25 mouse cellular contexts compared by ENCODE assay signal in the genomic region with DNA sequence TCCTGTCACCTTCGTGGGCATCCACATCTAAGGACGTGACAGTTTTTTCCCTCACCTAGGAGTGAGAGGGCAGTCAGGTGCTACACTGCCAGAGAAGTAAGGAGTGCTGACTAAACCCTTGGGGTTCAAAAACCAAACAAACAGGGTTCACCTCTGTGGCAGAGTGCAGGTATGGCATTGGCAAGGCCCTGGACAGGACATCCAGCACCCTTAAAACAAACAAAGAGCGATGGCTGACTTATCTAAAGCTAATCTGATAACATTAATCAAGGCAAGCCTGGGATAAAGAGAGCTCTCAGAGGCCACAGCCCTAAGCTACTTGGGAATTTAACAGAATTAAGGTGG.
DNase-seq lines count a peak whose midpoint lies in the region; ATAC-seq and TF ChIP-seq lines count a peak whose summit lies in the region.
"Had no signal": no experiment of that assay in that cellular context is flagged by ENCODE, and none has a peak within 500 bp of the region (broad histone marks: within the 10 kb centered on the region; RNA-seq: fewer than 3 reads in every experiment).

No protein-coding gene starts in this region.

- H3K36me3 ChIP-seq in liver, adult 2 months (ENCODE audit: control insufficient read depth, insufficient read depth, low read length): no peaks in the 10 kb centered on the region
- no peaks in the 10 kb centered on the region for H3K36me3 ChIP-seq in liver, embryonic 12.5 days
- no peaks in the 10 kb centered on the region for H3K36me3 ChIP-seq in lung, embryonic 15.5 days
- H3K36me3 ChIP-seq: embryonic facial prominence, embryonic 12.5 days; embryonic facial prominence, embryonic 15.5 days; heart, embryonic 13.5 days; hindbrain, embryonic 12.5 days; hindbrain, embryonic 15.5 days had no signal

- H3K9ac ChIP-seq in liver, adult 2 months (ENCODE audit: low read depth, low read length): no peak overlapping the region; the same call in 1 of the 2 replicates
- H3K9ac ChIP-seq in liver, embryonic 12.5 days: no peak overlapping the region
- H3K9ac ChIP-seq in lung, embryonic 15.5 days: no peak overlapping the region
- H3K9ac ChIP-seq: embryonic facial prominence, embryonic 12.5 days; embryonic facial prominence, embryonic 15.5 days; forebrain, postnatal 0 days; heart, embryonic 13.5 days; hindbrain, embryonic 12.5 days; hindbrain, embryonic 15.5 days had no signal

- peak; percentile 92 for DNase-seq in liver, adult 2 months (ENCODE audit: extremely low read depth, low read depth, low spot score)
- DNase-seq in lung, postnatal 14 days: no peak
- DNase-seq in lung, postnatal 36 days: peak; percentile 45
- DNase-seq in lung, postnatal 4 days: no peak
- DNase-seq: adrenal gland, adult 2 months; adrenal gland, postnatal 14 days; cerebellum, adult 11 months; cerebellum, adult 2 months; cerebellum, adult 9-11 months; cerebellum, postnatal 25 days; forebrain, postnatal 0 days; gastrocnemius, adult 2 months; gastrocnemius, postnatal 14 days; heart, adult 11 months; heart, postnatal 14 days; heart, postnatal 4 days had no signal

- H3K79me2 ChIP-seq in liver, adult 2 months (ENCODE audit: control insufficient read depth, insufficient read depth, low read length): no peaks in the 10 kb centered on the region

- no peak for TF ChIP-seq POLR2A in liver, adult 2 months (IDR thresholded peaks at IDR 0.05; ENCODE audit: extremely low read depth, insufficient read depth, low read length)

- ATAC-seq in liver, embryonic 12.5 days: no peak
- no peak for ATAC-seq in lung, embryonic 15.5 days (ENCODE audit: borderline replicate concordance, extremely low read depth, low FRiP score, low TSS enrichment)
- ATAC-seq: CD4-positive, CD25-positive, alpha-beta regulatory T cell, adult 4 months; forebrain, embryonic 14.5 days; forebrain, postnatal 0 days had no signal

- peak overlapping the region; percentile 82 for H3K27ac ChIP-seq in liver, adult 2 months (replicated peaks; ENCODE audit: insufficient read depth, low read depth, low read length)
- no peak overlapping the region for H3K27ac ChIP-seq in liver, embryonic 12.5 days
- peak overlapping the region; percentile 92 for H3K27ac ChIP-seq in lung, embryonic 15.5 days
- H3K27ac ChIP-seq: embryonic facial prominence, embryonic 12.5 days; embryonic facial prominence, embryonic 15.5 days; gastrocnemius, adult 2 months; heart, embryonic 13.5 days; hindbrain, embryonic 12.5 days; hindbrain, embryonic 15.5 days had no signal

- no peaks in the 10 kb centered on the region for H3K9me3 ChIP-seq in liver, embryonic 12.5 days (replicated peaks)
- no peaks in the 10 kb centered on the region for H3K9me3 ChIP-seq in lung, embryonic 15.5 days
- H3K9me3 ChIP-seq: embryonic facial prominence, embryonic 12.5 days; embryonic facial prominence, embryonic 15.5 days; hindbrain, embryonic 12.5 days; hindbrain, embryonic 15.5 days had no signal

- TF ChIP-seq CTCF in liver, adult 2 months (IDR thresholded peaks at IDR 0.05; ENCODE audit: low read depth, low read length): no peak

- no peaks in the 10 kb centered on the region for H3K27me3 ChIP-seq in liver, adult 2 months (ENCODE audit: control insufficient read depth, insufficient read depth, low read length)
- no peaks in the 10 kb centered on the region for H3K27me3 ChIP-seq in liver, embryonic 12.5 days (replicated peaks)
- no peaks in the 10 kb centered on the region for H3K27me3 ChIP-seq in lung, embryonic 15.5 days
- H3K27me3 ChIP-seq: embryonic facial prominence, embryonic 12.5 days; embryonic facial prominence, embryonic 15.5 days; hindbrain, embryonic 12.5 days; hindbrain, embryonic 15.5 days had no signal

- peaks cover 21% of the 10 kb centered on the region for H3K4me1 ChIP-seq in liver, adult 2 months (ENCODE audit: control insufficient read depth, insufficient read depth, low read length)
- H3K4me1 ChIP-seq in liver, embryonic 12.5 days: peaks cover 14% of the 10 kb centered on the region; the same call in 1 of the 2 replicates
- peaks cover 56% of the 10 kb centered on the region for H3K4me1 ChIP-seq in lung, embryonic 15.5 days

- H3K4me2 ChIP-seq in liver, embryonic 12.5 days: no peak overlapping the region
- 0 out of 2 replicates have a peak overlapping the region, but pooled peaks have one; percentile 26 for H3K4me2 ChIP-seq in lung, embryonic 15.5 days
- H3K4me2 ChIP-seq: embryonic facial prominence, embryonic 12.5 days; embryonic facial prominence, embryonic 15.5 days; heart, embryonic 13.5 days; hindbrain, embryonic 12.5 days; hindbrain, embryonic 15.5 days had no signal

- WGBS in liver, adult 2 months: 26% methylated on average over 3 of the region's 3 CpGs
- 80% methylated on average over 3 of the region's 3 CpGs for WGBS in liver, embryonic 12.5 days (ENCODE audit: insufficient replicate concordance)
- 45% methylated on average over 3 of the region's 3 CpGs for WGBS in lung, embryonic 15.5 days

- H3K4me3 ChIP-seq in liver, adult 2 months (ENCODE audit: insufficient read depth, low read depth, low read length): no peak overlapping the region
- H3K4me3 ChIP-seq in liver, embryonic 12.5 days: no peak overlapping the region
- no peak overlapping the region for H3K4me3 ChIP-seq in lung, embryonic 15.5 days
- H3K4me3 ChIP-seq: embryonic facial prominence, embryonic 12.5 days; embryonic facial prominence, embryonic 15.5 days; gastrocnemius, adult 2 months; heart, embryonic 13.5 days; hindbrain, embryonic 12.5 days; hindbrain, embryonic 15.5 days had no signal

Comparison
In these comparisons a context has a peak if more than half of its experiments do, and no peak if none do; other contexts are left out.
1. DNase-seq: peak in liver, adult 2 months (single experiment) and lung, postnatal 36 days (single experiment); none in lung, postnatal 14 days (single experiment) and lung, postnatal 4 days (0 of 2).